Mouse (Mus musculus): Measurements from ENCODE around the gene Maco1. TPM values are rescaled to one million over a fixed set of nuclear protein-coding genes. Genes with fewer than 3 reads are reported as not detected.
A peak's percentile ranks its signal among the peaks of the same experiment; 100 is the strongest.

The Maco1 gene
- polyA plus RNA-seq, 1 experiment, result 30.8 TPM

- no peak overlapping the region for H3K27ac ChIP-seq (ENCODE audit: insufficient read depth, low read depth, low read length)
- H3K4me1 ChIP-seq (ENCODE audit: control insufficient read depth, insufficient read depth, low read length), result peaks cover 2% of the 10 kb centered on the region; the same call in 1 of the 2 replicates
- H3K4me3 ChIP-seq (ENCODE audit: insufficient read depth, low read length), result no peak overlapping the region
- no peak for TF ChIP-seq CTCF (IDR thresholded peaks at IDR 0.05; ENCODE audit: low read depth, low read length)
- no peak for TF ChIP-seq POLR2A (IDR thresholded peaks at IDR 0.05; ENCODE audit: borderline replicate concordance, low read depth, low read length)
Measured at GRCm38 (mm10) chr4:134786946-134787345, 66.2 kb downstream of the Maco1 start.

- Histone ChIP-seq H3K4me3 (ENCODE audit: insufficient read depth, low read length) (no peak overlapping the region), H3K27ac (ENCODE audit: insufficient read depth, low read depth, low read length) (no peak overlapping the region), H3K4me1 (ENCODE audit: control insufficient read depth, insufficient read depth, low read length) (peaks cover 9% of the 10 kb centered on the region)
- no peak for TF ChIP-seq CTCF (IDR thresholded peaks at IDR 0.05; ENCODE audit: low read depth, low read length)
- no peak for TF ChIP-seq POLR2A (IDR thresholded peaks at IDR 0.05; ENCODE audit: borderline replicate concordance, low read depth, low read length)
Measured at GRCm38 (mm10) chr4:134784701-134785100, 68.4 kb downstream of the Maco1 start.

GRCm38 (mm10) chr4:134779136-134779934, 73.8 kb downstream of the Maco1 start:
- TF ChIP-seq CTCF (IDR thresholded peaks at IDR 0.05; ENCODE audit: low read depth, low read length) (no peak), POLR2A (IDR thresholded peaks at IDR 0.05; ENCODE audit: borderline replicate concordance, low read depth, low read length) (no peak)
- peak overlapping the region; percentile 31; the same call in 1 of the 2 replicates for H3K27ac ChIP-seq (ENCODE audit: insufficient read depth, low read depth, low read length)

GRCm38 (mm10) chr4:134776246-134776645, 76.9 kb downstream of the Maco1 start:
- peaks cover 29% of the 10 kb centered on the region for H3K4me1 ChIP-seq (ENCODE audit: control insufficient read depth, insufficient read depth, low read length)
- no peak for TF ChIP-seq CTCF (IDR thresholded peaks at IDR 0.05; ENCODE audit: low read depth, low read length)
- no peak for TF ChIP-seq POLR2A (IDR thresholded peaks at IDR 0.05; ENCODE audit: borderline replicate concordance, low read depth, low read length)
- no peak overlapping the region for H3K4me3 ChIP-seq (ENCODE audit: insufficient read depth, low read length)
- no peak overlapping the region for H3K27ac ChIP-seq (ENCODE audit: insufficient read depth, low read depth, low read length)

More at GRCm38 (mm10) chr4:134779136-134779934, 73.8 kb downstream of the Maco1 start:
- Histone ChIP-seq H3K4me1 (ENCODE audit: control insufficient read depth, insufficient read depth, low read length) (peaks cover 15% of the 10 kb centered on the region), H3K4me3 (ENCODE audit: insufficient read depth, low read length) (no peak overlapping the region)

GRCm38 (mm10) chr4:134775234-134775944, 77.8 kb downstream of the Maco1 start:
- TF ChIP-seq POLR2A (IDR thresholded peaks at IDR 0.05; ENCODE audit: borderline replicate concordance, low read depth, low read length) (no peak), CTCF (IDR thresholded peaks at IDR 0.05; ENCODE audit: low read depth, low read length) (no peak)
- H3K4me3 ChIP-seq (ENCODE audit: insufficient read depth, low read length), result no peak overlapping the region
- H3K4me1 ChIP-seq (ENCODE audit: control insufficient read depth, insufficient read depth, low read length), result peaks cover 29% of the 10 kb centered on the region
- no peak overlapping the region for H3K27ac ChIP-seq (ENCODE audit: insufficient read depth, low read depth, low read length)

GRCm38 (mm10) chr4:134774126-134774525, 79.0 kb downstream of the Maco1 start:
- TF ChIP-seq CTCF (IDR thresholded peaks at IDR 0.05; ENCODE audit: low read depth, low read length) (no peak), POLR2A (IDR thresholded peaks at IDR 0.05; ENCODE audit: borderline replicate concordance, low read depth, low read length) (no peak)
- Histone ChIP-seq H3K27ac (ENCODE audit: insufficient read depth, low read depth, low read length) (no peak overlapping the region), H3K4me3 (ENCODE audit: insufficient read depth, low read length) (no peak overlapping the region), H3K4me1 (ENCODE audit: control insufficient read depth, insufficient read depth, low read length) (peaks cover 19% of the 10 kb centered on the region)

- peak overlapping the region; percentile 9; the same call in 1 of the 2 replicates for H3K4me3 ChIP-seq (ENCODE audit: insufficient read depth, low read length)
- peak overlapping the region; percentile 65 for H3K27ac ChIP-seq (ENCODE audit: insufficient read depth, low read depth, low read length)
- H3K4me1 ChIP-seq (ENCODE audit: control insufficient read depth, insufficient read depth, low read length), result peaks cover 19% of the 10 kb centered on the region
- TF ChIP-seq POLR2A (IDR thresholded peaks at IDR 0.05; ENCODE audit: borderline replicate concordance, low read depth, low read length), result no peak
- TF ChIP-seq CTCF (IDR thresholded peaks at IDR 0.05; ENCODE audit: low read depth, low read length), result no peak
Measured at GRCm38 (mm10) chr4:134772805-134773674, 80.1 kb downstream of the Maco1 start.

GRCm38 (mm10) chr4:134769891-134770290, 83.3 kb downstream of the Maco1 start:
- Histone ChIP-seq H3K27ac (ENCODE audit: insufficient read depth, low read depth, low read length) (no peak overlapping the region), H3K4me1 (ENCODE audit: control insufficient read depth, insufficient read depth, low read length) (peaks cover 31% of the 10 kb centered on the region), H3K4me3 (ENCODE audit: insufficient read depth, low read length) (no peak overlapping the region)
- TF ChIP-seq CTCF (IDR thresholded peaks at IDR 0.05; ENCODE audit: low read depth, low read length) (no peak), POLR2A (IDR thresholded peaks at IDR 0.05; ENCODE audit: borderline replicate concordance, low read depth, low read length) (no peak)

GRCm38 (mm10) chr4:134769081-134769811, 83.9 kb downstream of the Maco1 start:
- Histone ChIP-seq H3K4me1 (ENCODE audit: control insufficient read depth, insufficient read depth, low read length) (peaks cover 37% of the 10 kb centered on the region), H3K4me3 (ENCODE audit: insufficient read depth, low read length) (no peak overlapping the region), H3K27ac (ENCODE audit: insufficient read depth, low read depth, low read length) (no peak overlapping the region)
- TF ChIP-seq CTCF (IDR thresholded peaks at IDR 0.05; ENCODE audit: low read depth, low read length), result no peak
- no peak for TF ChIP-seq POLR2A (IDR thresholded peaks at IDR 0.05; ENCODE audit: borderline replicate concordance, low read depth, low read length)

Measured in bone marrow macrophage, adult 2 months (primary cell).